Mouse (Mus musculus) megakaryocyte, embryonic 14.5 days (primary cell): ENCODE data around the gene Pdzd3.

Experiments
- FLI1 ChIP-seq: IDR thresholded peaks from 2 replicates; pipeline ENCODE4 v1.6.1; 2012; ENCODE audit warnings: low read length, inconsistent platforms, mixed read lengths
- GATA1 ChIP-seq: IDR thresholded peaks from 3 replicates; pipeline ENCODE4 v1.6.1; 2012; ENCODE audit warnings: mixed read lengths, low read length, inconsistent platforms, borderline replicate concordance

- TF ChIP-seq GATA1 (no peak), FLI1 (no peak)
Observed at GRCm38 (mm10) chr9:44267319-44268026, 16.2 kb upstream of the Pdzd3 start.
